Mouse (Mus musculus) embryonic facial prominence, embryonic 11.5 days (tissue): ENCODE results near the gene Reg3g. TPM values are rescaled to one million over a fixed set of nuclear protein-coding genes. Genes with fewer than 3 reads are reported as not detected.

ENCODE experiments used
- polyA plus RNA-seq: library from polyadenylated mRNA; unstranded; fragments of >200 nt; fragmentation: Nextera tagmentation; extraction: Ambion mirVana; gene quantifications from 2 replicates; pipeline ENCODE4 v1.2.1, GENCODE M21; 2014

Gene Reg3g
- polyA plus RNA-seq, 1 experiment from 2014 or later, result not detected

Other genes with a start within 250 kb of the Reg3g start
- gene Reg3b, start 98.2 kb downstream of the Reg3g start, polyA plus RNA-seq, result not detected in 2 replicates
- not detected in 2 replicates for gene Reg3d, start 90.0 kb downstream of the Reg3g start, polyA plus RNA-seq
- gene Reg3a, start 88.2 kb downstream of the Reg3g start, polyA plus RNA-seq, result not detected in 2 replicates
- gene Reg2, start 73.2 kb downstream of the Reg3g start, polyA plus RNA-seq, result not detected in 2 replicates
- not detected in 2 replicates for gene Reg1, start 46.2 kb downstream of the Reg3g start, polyA plus RNA-seq